Mouse (Mus musculus): Measurements from ENCODE around the gene Ptpn11. TPM values are rescaled to one million over a fixed set of nuclear protein-coding genes. Genes with fewer than 3 reads are reported as not detected.

Gene Ptpn11
- polyA plus RNA-seq, 1 experiment from 2014 or later = 14.4 TPM

GRCm38 (mm10) chr5:121129254-121129653 is 61.9 kb downstream of the Ptpn11 start:
- 0 out of 2 replicates have a peak, but pooled peaks cover under 1% of the 10 kb centered on the region for H3K36me3 ChIP-seq (ENCODE audit: control insufficient read depth, insufficient read depth, low read length)
- no peaks in the 10 kb centered on the region for H3K9me3 ChIP-seq (replicated peaks; ENCODE audit: control insufficient read depth, low read length)
- no peak overlapping the region for H3K27ac ChIP-seq (ENCODE audit: low read length)
- no peak overlapping the region for H3K4me3 ChIP-seq (replicated peaks; ENCODE audit: low read length)
- ATAC-seq (ENCODE audit: insufficient read depth, low FRiP score) = no peak
- H3K4me1 ChIP-seq (ENCODE audit: control insufficient read depth, insufficient read depth, low read length) = no peaks in the 10 kb centered on the region
- no peak overlapping the region for H3K9ac ChIP-seq (ENCODE audit: low read length)
- no peaks in the 10 kb centered on the region for H3K27me3 ChIP-seq (ENCODE audit: control insufficient read depth, insufficient read depth, low read length)
- H3K4me2 ChIP-seq (ENCODE audit: low read depth, low read length) = no peak overlapping the region
- 95% methylated on average over 5 of the region's 5 CpGs for WGBS

GRCm38 (mm10) chr5:121126051-121126450 is 65.1 kb downstream of the Ptpn11 start:
- H3K36me3 ChIP-seq (ENCODE audit: control insufficient read depth, insufficient read depth, low read length) = no peaks in the 10 kb centered on the region
- H3K9ac ChIP-seq (ENCODE audit: low read length) = no peak overlapping the region
- WGBS = 75% methylated on average over 2 of the region's 2 CpGs
- ATAC-seq (ENCODE audit: insufficient read depth, low FRiP score) = no peak
- H3K4me2 ChIP-seq (ENCODE audit: low read depth, low read length) = no peak overlapping the region
- H3K9me3 ChIP-seq (replicated peaks; ENCODE audit: control insufficient read depth, low read length) = no peaks in the 10 kb centered on the region
- no peaks in the 10 kb centered on the region for H3K27me3 ChIP-seq (ENCODE audit: control insufficient read depth, insufficient read depth, low read length)
- H3K4me3 ChIP-seq (replicated peaks; ENCODE audit: low read length) = no peak overlapping the region
- no peak overlapping the region for H3K27ac ChIP-seq (ENCODE audit: low read length)
- no peaks in the 10 kb centered on the region for H3K4me1 ChIP-seq (ENCODE audit: control insufficient read depth, insufficient read depth, low read length)

GRCm38 (mm10) chr5:121125563-121125962 is 65.6 kb downstream of the Ptpn11 start:
- Histone ChIP-seq H3K36me3 (ENCODE audit: control insufficient read depth, insufficient read depth, low read length) (no peaks in the 10 kb centered on the region), H3K9me3 (replicated peaks; ENCODE audit: control insufficient read depth, low read length) (no peaks in the 10 kb centered on the region), H3K4me2 (ENCODE audit: low read depth, low read length) (no peak overlapping the region), H3K4me3 (replicated peaks; ENCODE audit: low read length) (no peak overlapping the region), H3K27ac (ENCODE audit: low read length) (no peak overlapping the region), H3K4me1 (ENCODE audit: control insufficient read depth, insufficient read depth, low read length) (no peaks in the 10 kb centered on the region), H3K9ac (ENCODE audit: low read length) (no peak overlapping the region), H3K27me3 (ENCODE audit: control insufficient read depth, insufficient read depth, low read length) (no peaks in the 10 kb centered on the region)
- no peak for ATAC-seq (ENCODE audit: insufficient read depth, low FRiP score)
- WGBS = 89% methylated on average over 14 of the region's 14 CpGs

- H3K4me1 ChIP-seq (ENCODE audit: control insufficient read depth, insufficient read depth, low read length) = peaks cover 4% of the 10 kb centered on the region; the same call in 1 of the 2 replicates
- no peak for ATAC-seq (ENCODE audit: insufficient read depth, low FRiP score)
- no peak overlapping the region for H3K4me2 ChIP-seq (ENCODE audit: low read depth, low read length)
- H3K4me3 ChIP-seq (replicated peaks; ENCODE audit: low read length) = no peak overlapping the region
- no peak overlapping the region for H3K9ac ChIP-seq (ENCODE audit: low read length)
- H3K9me3 ChIP-seq (replicated peaks; ENCODE audit: control insufficient read depth, low read length) = no peaks in the 10 kb centered on the region
- H3K36me3 ChIP-seq (ENCODE audit: control insufficient read depth, insufficient read depth, low read length) = no peaks in the 10 kb centered on the region
- H3K27me3 ChIP-seq (ENCODE audit: control insufficient read depth, insufficient read depth, low read length) = no peaks in the 10 kb centered on the region
- H3K27ac ChIP-seq (ENCODE audit: low read length) = no peak overlapping the region
- 67% methylated on average over 5 of the region's 5 CpGs for WGBS
Measured at GRCm38 (mm10) chr5:121124208-121125185, 66.7 kb downstream of the Ptpn11 start.

GRCm38 (mm10) chr5:121123399-121123798 is 67.8 kb downstream of the Ptpn11 start:
- peaks cover 5% of the 10 kb centered on the region; the same call in 1 of the 2 replicates for H3K4me1 ChIP-seq (ENCODE audit: control insufficient read depth, insufficient read depth, low read length)
- no peaks in the 10 kb centered on the region for H3K9me3 ChIP-seq (replicated peaks; ENCODE audit: control insufficient read depth, low read length)
- no peak overlapping the region for H3K4me2 ChIP-seq (ENCODE audit: low read depth, low read length)
- WGBS = 58% methylated on average over 5 of the region's 5 CpGs
- H3K9ac ChIP-seq (ENCODE audit: low read length) = no peak overlapping the region
- no peaks in the 10 kb centered on the region for H3K36me3 ChIP-seq (ENCODE audit: control insufficient read depth, insufficient read depth, low read length)
- H3K27ac ChIP-seq (ENCODE audit: low read length) = no peak overlapping the region
- no peaks in the 10 kb centered on the region for H3K27me3 ChIP-seq (ENCODE audit: control insufficient read depth, insufficient read depth, low read length)
- H3K4me3 ChIP-seq (replicated peaks; ENCODE audit: low read length) = no peak overlapping the region
- ATAC-seq (ENCODE audit: insufficient read depth, low FRiP score) = no peak

GRCm38 (mm10) chr5:121122577-121122976 is 68.6 kb downstream of the Ptpn11 start:
- Histone ChIP-seq H3K9ac (ENCODE audit: low read length) (no peak overlapping the region), H3K36me3 (ENCODE audit: control insufficient read depth, insufficient read depth, low read length) (no peaks in the 10 kb centered on the region), H3K27me3 (ENCODE audit: control insufficient read depth, insufficient read depth, low read length) (no peaks in the 10 kb centered on the region), H3K27ac (ENCODE audit: low read length) (no peak overlapping the region), H3K4me1 (ENCODE audit: control insufficient read depth, insufficient read depth, low read length) (peaks cover 5% of the 10 kb centered on the region; the same call in 1 of the 2 replicates), H3K9me3 (replicated peaks; ENCODE audit: control insufficient read depth, low read length) (no peaks in the 10 kb centered on the region), H3K4me2 (ENCODE audit: low read depth, low read length) (no peak overlapping the region), H3K4me3 (replicated peaks; ENCODE audit: low read length) (no peak overlapping the region)
- WGBS = 85% methylated on average over 3 of the region's 3 CpGs
- ATAC-seq (ENCODE audit: insufficient read depth, low FRiP score) = no peak

- no peaks in the 10 kb centered on the region for H3K27me3 ChIP-seq (ENCODE audit: control insufficient read depth, insufficient read depth, low read length)
- WGBS = 83% methylated on average over 3 of the region's 3 CpGs
- H3K9ac ChIP-seq (ENCODE audit: low read length) = no peak overlapping the region
- ATAC-seq (ENCODE audit: insufficient read depth, low FRiP score) = no peak
- no peak overlapping the region for H3K27ac ChIP-seq (ENCODE audit: low read length)
- H3K4me2 ChIP-seq (ENCODE audit: low read depth, low read length) = no peak overlapping the region
- H3K9me3 ChIP-seq (replicated peaks; ENCODE audit: control insufficient read depth, low read length) = no peaks in the 10 kb centered on the region
- H3K36me3 ChIP-seq (ENCODE audit: control insufficient read depth, insufficient read depth, low read length) = no peaks in the 10 kb centered on the region
- peaks cover 5% of the 10 kb centered on the region; the same call in 1 of the 2 replicates for H3K4me1 ChIP-seq (ENCODE audit: control insufficient read depth, insufficient read depth, low read length)
- no peak overlapping the region for H3K4me3 ChIP-seq (replicated peaks; ENCODE audit: low read length)
Measured at GRCm38 (mm10) chr5:121122036-121122435, 69.2 kb downstream of the Ptpn11 start.

- H3K4me1 ChIP-seq (ENCODE audit: control insufficient read depth, insufficient read depth, low read length) = peaks cover 5% of the 10 kb centered on the region; the same call in 1 of the 2 replicates
- no peaks in the 10 kb centered on the region for H3K27me3 ChIP-seq (ENCODE audit: control insufficient read depth, insufficient read depth, low read length)
- no peak overlapping the region for H3K4me2 ChIP-seq (ENCODE audit: low read depth, low read length)
- WGBS = 65% methylated on average over 13 of the region's 13 CpGs
- H3K9ac ChIP-seq (ENCODE audit: low read length) = no peak overlapping the region
- no peaks in the 10 kb centered on the region for H3K36me3 ChIP-seq (ENCODE audit: control insufficient read depth, insufficient read depth, low read length)
- no peak for ATAC-seq (ENCODE audit: insufficient read depth, low FRiP score)
- H3K9me3 ChIP-seq (replicated peaks; ENCODE audit: control insufficient read depth, low read length) = no peaks in the 10 kb centered on the region
- H3K27ac ChIP-seq (ENCODE audit: low read length) = no peak overlapping the region
- no peak overlapping the region for H3K4me3 ChIP-seq (replicated peaks; ENCODE audit: low read length)
Measured at GRCm38 (mm10) chr5:121119331-121120034, 71.7 kb downstream of the Ptpn11 start.

- no peak overlapping the region for H3K9ac ChIP-seq (ENCODE audit: low read length)
- no peak for ATAC-seq (ENCODE audit: insufficient read depth, low FRiP score)
- H3K4me3 ChIP-seq (replicated peaks; ENCODE audit: low read length) = no peak overlapping the region
- peaks cover 5% of the 10 kb centered on the region; the same call in 1 of the 2 replicates for H3K4me1 ChIP-seq (ENCODE audit: control insufficient read depth, insufficient read depth, low read length)
- no peak overlapping the region for H3K4me2 ChIP-seq (ENCODE audit: low read depth, low read length)
- no peaks in the 10 kb centered on the region for H3K36me3 ChIP-seq (ENCODE audit: control insufficient read depth, insufficient read depth, low read length)
- no peaks in the 10 kb centered on the region for H3K9me3 ChIP-seq (replicated peaks; ENCODE audit: control insufficient read depth, low read length)
- H3K27me3 ChIP-seq (ENCODE audit: control insufficient read depth, insufficient read depth, low read length) = no peaks in the 10 kb centered on the region
- WGBS = 28% methylated on average over 4 of the region's 4 CpGs
- H3K27ac ChIP-seq (ENCODE audit: low read length) = no peak overlapping the region
Measured at GRCm38 (mm10) chr5:121118345-121118744, 72.9 kb downstream of the Ptpn11 start.

All from stomach, embryonic 16.5 days (tissue).